Mouse (Mus musculus): Measurements from ENCODE around the gene Dtx3l.

- TF ChIP-seq CTCF (IDR thresholded peaks at IDR 0.05; ENCODE audit: extremely low read depth, insufficient read depth, insufficient read length, insufficient replicate concordance) (no peak), POLR2A (IDR thresholded peaks at IDR 0.05; ENCODE audit: low read depth, low read length) (no peak)
Measured at GRCm38 (mm10) chr16:35913526-35913925, 25.4 kb downstream of the Dtx3l start.
